Mouse (Mus musculus) retina, embryonic 14.5 days (tissue): Measurements from ENCODE around the gene Adipor2.

Experiments
- DNase-seq: peaks from one replicate; pipeline ENCODE4 v3.0.0-alpha.2; 2015; ENCODE audit warnings: low spot score

The Adipor2 gene

GRCm38 (mm10) chr6:119347813-119348212 lies 69.7 kb downstream of the Adipor2 start:
- DNase-seq: no peak

- DNase-seq: no peak
These were observed 71.2 kb downstream of the Adipor2 start for GRCm38 (mm10) chr6:119346257-119346656.

- peak; percentile 72 for DNase-seq
These were observed 76.1 kb downstream of the Adipor2 start for GRCm38 (mm10) chr6:119341409-119341808.

- no peak for DNase-seq
These were observed 79.2 kb downstream of the Adipor2 start for GRCm38 (mm10) chr6:119338121-119338912.

- DNase-seq: no peak
These were observed 80.2 kb downstream of the Adipor2 start for GRCm38 (mm10) chr6:119337287-119337686.

GRCm38 (mm10) chr6:119336124-119336523 lies 81.4 kb downstream of the Adipor2 start:
- no peak for DNase-seq

GRCm38 (mm10) chr6:119333831-119334230 lies 83.7 kb downstream of the Adipor2 start:
- DNase-seq: no peak

GRCm38 (mm10) chr6:119333202-119333601 lies 84.3 kb downstream of the Adipor2 start:
- DNase-seq: no peak

- no peak for DNase-seq
These were observed 85.4 kb downstream of the Adipor2 start for GRCm38 (mm10) chr6:119332111-119332510.

GRCm38 (mm10) chr6:119330506-119330905 lies 87.0 kb downstream of the Adipor2 start, which contains the start of gene Lrtm2:
Gene Lrtm2, minus strand, starts transcription at chr6:119330766.
- peak; percentile 76 for DNase-seq

- no peak for DNase-seq
These were observed 87.6 kb downstream of the Adipor2 start for GRCm38 (mm10) chr6:119329936-119330335.

GRCm38 (mm10) chr6:119329215-119329714 lies 88.2 kb downstream of the Adipor2 start:
- DNase-seq: peak; percentile 81

GRCm38 (mm10) chr6:119328521-119329115 lies 88.9 kb downstream of the Adipor2 start:
- DNase-seq: no peak

GRCm38 (mm10) chr6:119326541-119326940 lies 91.0 kb downstream of the Adipor2 start:
- peak; percentile 78 for DNase-seq

GRCm38 (mm10) chr6:119325978-119326377 lies 91.5 kb downstream of the Adipor2 start:
- DNase-seq: no peak

- no peak for DNase-seq
These were observed 92.7 kb downstream of the Adipor2 start for GRCm38 (mm10) chr6:119324776-119325175.

- no peak for DNase-seq
These were observed 95.8 kb downstream of the Adipor2 start for GRCm38 (mm10) chr6:119321752-119322151.

GRCm38 (mm10) chr6:119320481-119320880 lies 97.0 kb downstream of the Adipor2 start:
- DNase-seq: peak; percentile 52

- no peak for DNase-seq
These were observed 98.1 kb downstream of the Adipor2 start for GRCm38 (mm10) chr6:119319358-119319757.

- no peak for DNase-seq
These were observed 98.8 kb downstream of the Adipor2 start for GRCm38 (mm10) chr6:119318732-119319131.

- DNase-seq: no peak
These were observed 102.6 kb downstream of the Adipor2 start for GRCm38 (mm10) chr6:119314751-119315476.

GRCm38 (mm10) chr6:119313588-119314375 lies 103.7 kb downstream of the Adipor2 start:
- DNase-seq: no peak
